Mouse (Mus musculus) kidney, adult 2 months (tissue): ENCODE results near the gene Calhm5.

Source experiments
- CTCF ChIP-seq: fragments of 200-500 bp; conservative IDR thresholded peaks from 2 replicates; pipeline ENCODE4 v1.5.1; 2011; ENCODE audit warnings: low read depth, mild to moderate bottlenecking, control low read depth, low read length, moderate library complexity, mixed read lengths; ENCODE audit not compliant: insufficient read depth, insufficient read length
- POLR2A ChIP-seq: fragments of 200-500 bp; IDR thresholded peaks from one replicate; pipeline ENCODE4 v1.6.1; 2011; ENCODE audit warnings: low read depth, low read length, control low read depth

DNA sequence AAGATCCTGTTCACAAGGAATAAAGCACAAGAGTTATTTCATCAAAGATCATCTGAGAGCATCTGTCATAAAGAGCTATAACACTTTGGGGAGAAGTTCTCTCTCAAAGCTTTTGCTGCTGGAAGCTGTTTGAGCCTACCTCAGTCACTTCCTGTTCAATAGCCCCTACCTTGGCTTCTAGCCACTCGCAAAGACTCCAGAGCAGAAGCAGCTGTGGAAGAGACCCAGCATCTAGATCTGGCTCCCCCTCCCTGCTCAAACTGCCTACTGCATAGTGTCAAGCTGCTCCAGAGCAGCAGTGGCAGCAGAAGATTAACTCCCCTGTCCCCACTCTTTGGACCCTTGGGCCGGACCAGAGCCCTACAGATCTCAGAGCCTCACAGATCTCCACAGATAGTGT lies 42.3 kb downstream of the Calhm5 start:
- TF ChIP-seq CTCF: no peak
- TF ChIP-seq POLR2A: no peak
